Mouse (Mus musculus) liver, embryonic 14.5 days (tissue): ENCODE results near the gene Ddc.

Source experiments
- CTCF ChIP-seq: IDR thresholded peaks from 2 replicates; pipeline ENCODE4 v1.5.1; 2016; ENCODE audit warnings: antibody characterized with exemption, low read depth, control low read depth
- EP300 ChIP-seq: IDR thresholded peaks from 2 replicates; pipeline ENCODE4 v1.6.1; 2016; ENCODE audit warnings: antibody characterized with exemption, low read depth

DNA sequence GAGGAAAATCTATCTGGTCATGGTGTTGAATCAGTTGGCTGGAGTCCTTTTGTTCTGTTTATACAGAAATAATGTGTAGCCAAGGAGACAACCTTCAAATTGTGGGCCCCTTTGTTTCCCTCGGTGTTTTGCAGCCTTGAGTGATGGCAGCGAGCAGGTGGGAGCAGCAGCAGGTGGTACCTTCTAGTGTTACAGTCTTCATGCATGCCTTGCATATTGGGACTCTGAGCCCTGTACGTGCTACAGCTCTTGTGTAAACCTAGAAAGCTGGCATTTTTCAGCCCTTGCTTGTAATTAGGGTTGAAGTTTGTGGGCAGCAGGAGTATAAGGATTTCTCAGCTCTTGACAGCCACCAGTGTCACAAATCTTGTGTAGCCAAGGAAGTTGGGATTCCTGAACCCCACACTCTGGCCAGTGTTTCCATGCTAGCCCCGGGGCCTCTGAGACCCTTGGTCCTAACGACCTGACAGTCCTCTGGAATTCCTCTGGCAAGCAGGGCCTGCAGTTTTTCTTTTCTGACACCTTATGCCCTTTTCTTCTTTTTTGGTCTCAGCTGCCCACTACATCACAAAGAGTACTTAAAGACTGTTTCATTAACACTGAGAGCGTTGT is 42.8 kb downstream of the Ddc start:
- TF ChIP-seq EP300 = no peak
- no peak for TF ChIP-seq CTCF
